Mouse (Mus musculus): ENCODE measurements around the gene Pacs2. TPM values are rescaled to one million over a fixed set of nuclear protein-coding genes. Genes with fewer than 3 reads are reported as not detected.
A peak's percentile ranks its signal among the peaks of the same experiment; 100 is the strongest.

Pacs2 gene
- total and polyA plus RNA-seq, 3 experiments = 29.8 to 69.7 (median 62.5) TPM

DNA sequence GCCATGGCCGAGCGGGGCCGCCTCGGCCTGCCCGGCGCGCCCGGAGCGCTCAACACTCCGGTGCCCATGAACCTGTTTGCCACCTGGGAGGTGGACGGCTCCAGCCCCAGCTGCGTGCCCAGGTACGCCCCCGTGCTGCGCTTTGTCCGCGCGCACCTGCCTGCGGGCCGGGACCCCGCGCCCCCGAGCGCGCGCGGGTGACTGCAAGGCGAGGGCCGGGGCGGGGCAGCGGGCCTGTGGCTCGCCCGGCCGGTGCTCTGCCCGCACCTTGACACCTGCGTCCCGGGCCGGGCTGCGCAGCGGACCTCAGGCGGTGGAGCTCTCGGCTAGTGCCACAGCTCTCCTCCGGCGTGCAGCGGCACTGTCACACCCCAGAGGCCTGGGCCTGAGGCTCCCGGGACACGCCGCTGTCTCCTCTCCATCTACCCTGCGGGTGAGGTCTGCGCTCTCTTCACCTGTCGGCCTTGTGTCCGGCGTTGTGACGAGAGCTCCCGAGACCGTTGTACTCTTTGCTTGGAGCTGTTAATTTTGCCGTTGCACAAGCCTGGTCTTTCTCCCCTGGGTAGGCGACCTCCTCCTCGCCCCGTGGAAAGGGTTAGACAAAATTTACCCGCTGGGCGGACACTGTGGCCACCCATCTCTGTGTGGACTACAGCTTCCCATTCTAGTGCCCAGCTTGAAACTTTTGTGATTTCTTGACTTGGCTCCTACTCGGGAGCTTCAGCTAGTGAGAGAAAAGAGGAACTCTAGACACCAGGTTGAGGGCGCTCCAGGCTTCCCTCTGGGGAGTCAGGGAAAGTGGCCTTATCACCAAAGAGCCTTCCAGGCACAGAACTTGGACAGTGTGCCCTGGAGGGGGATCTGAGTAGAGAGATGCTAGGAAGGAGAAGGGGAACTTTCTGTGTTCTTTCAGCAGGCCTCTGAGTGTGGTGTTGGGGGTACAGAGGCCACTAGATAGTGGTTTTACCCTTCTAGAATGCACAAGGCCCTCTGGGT, 551 bp downstream of the Pacs2 start:
- H3K27me3 ChIP-seq (ENCODE audit: control insufficient read depth in 1 of 2, insufficient read depth in 2 of 2, low read length in 2 of 2) = no peaks in the 10 kb centered on the region
- H3K4me3 ChIP-seq (ENCODE audit: control insufficient read depth in 1 of 2, insufficient read depth in 1 of 2, low read depth in 2 of 2, low read length in 2 of 2) = peak overlapping the region; percentile 60 to 76
- peaks cover 16 to 41% of the 10 kb centered on the region in 2 experiments for H3K4me1 ChIP-seq (ENCODE audit: control insufficient read depth in 1 of 2, insufficient read depth in 2 of 2, low read length in 2 of 2)
- H3K79me2 ChIP-seq (ENCODE audit: control insufficient read depth, insufficient read depth, low read length, poor library complexity) = peaks cover 31% of the 10 kb centered on the region
- peak; percentile 96 for DNase-seq (ENCODE audit: low read depth, low spot score)
- H3K9me3 ChIP-seq (replicated peaks; ENCODE audit: insufficient read depth, low read length) = no peaks in the 10 kb centered on the region
- peak overlapping the region; percentile 57 for H3K27ac ChIP-seq (ENCODE audit: control insufficient read depth, low read depth, low read length)
- peak overlapping the region; percentile 78 for H3K9ac ChIP-seq (ENCODE audit: control insufficient read depth, low read depth, low read length, poor library complexity, severe bottlenecking)
- peaks cover 0 to 22% of the 10 kb centered on the region in 2 experiments; a peak in 2 of 4 replicates for H3K36me3 ChIP-seq (ENCODE audit: control insufficient read depth in 1 of 2, insufficient read depth in 2 of 2, low read length in 2 of 2)
- TF ChIP-seq TCF12 (IDR thresholded peaks at IDR 0.05; ENCODE audit: low read depth, low read length) = peak; percentile 47; the same call in 1 of the 2 replicates
- peak; percentile 86 for TF ChIP-seq GATA1 (IDR thresholded peaks at IDR 0.05; ENCODE audit: low read depth, low read length)
- TF ChIP-seq SIN3A (IDR thresholded peaks at IDR 0.05; ENCODE audit: low read length) = peak; percentile 86
- peak; percentile 94 for TF ChIP-seq RCOR1 (IDR thresholded peaks at IDR 0.05; ENCODE audit: low read depth, low read length)
- peak; percentile 65 for TF ChIP-seq TAL1 (IDR thresholded peaks at IDR 0.05; ENCODE audit: low read length)
- no peak for TF ChIP-seq MAFK (IDR thresholded peaks at IDR 0.05; ENCODE audit: borderline replicate concordance, low read depth, low read length)
- no peak for TF ChIP-seq E2F4 (IDR thresholded peaks at IDR 0.05; ENCODE audit: borderline replicate concordance, low read depth, low read length)
- 0 out of 2 replicates have a peak, but pooled peaks have one; percentile 10 for TF ChIP-seq ELF1 (IDR thresholded peaks at IDR 0.05; ENCODE audit: low read depth, low read length)
- TF ChIP-seq CTCF (IDR thresholded peaks at IDR 0.05 in 2 of 3, conservative IDR thresholded peaks at IDR 0.05 in 1 of 3; ENCODE audit: control insufficient read depth in 1 of 3, insufficient read depth in 1 of 3, low read depth in 2 of 3, low read length in 3 of 3, poor library complexity in 1 of 3, severe bottlenecking in 1 of 3) = peak in 2 of 3 experiments; percentile 32 to 48; a peak in 2 of 6 replicates
- no peak for TF ChIP-seq NRF1 (IDR thresholded peaks at IDR 0.05; ENCODE audit: insufficient read depth, low read depth, low read length, poor library complexity, severe bottlenecking)
- TF ChIP-seq CHD2 (IDR thresholded peaks at IDR 0.05; ENCODE audit: low read length) = no peak; the same call in 1 of the 2 replicates
- no peak; the same call in 1 of the 2 replicates for TF ChIP-seq UBTF (IDR thresholded peaks at IDR 0.05; ENCODE audit: borderline replicate concordance, insufficient read depth, low read depth, low read length)
- TF ChIP-seq MXI1 (IDR thresholded peaks at IDR 0.05; ENCODE audit: low read depth, low read length) = peak; percentile 66
- peak; percentile 62; the same call in 1 of the 2 replicates for TF ChIP-seq MYC (IDR thresholded peaks at IDR 0.05; ENCODE audit: low read depth, low read length)
- no peak for TF ChIP-seq ZKSCAN1 (IDR thresholded peaks at IDR 0.05; ENCODE audit: low read depth, low read length)
- TF ChIP-seq ZNF384 (IDR thresholded peaks at IDR 0.05; ENCODE audit: low read depth, low read length) = no peak
- TF ChIP-seq BHLHE40 (IDR thresholded peaks at IDR 0.05; ENCODE audit: borderline replicate concordance, low read depth, low read length) = no peak
- TF ChIP-seq ETS1 (IDR thresholded peaks at IDR 0.05; ENCODE audit: low read depth, low read length) = peak; percentile 62
- peak in 1 of 2 experiments; percentile 16; a peak in 1 of 4 replicates for TF ChIP-seq POLR2A (IDR thresholded peaks at IDR 0.05; ENCODE audit: control insufficient read depth in 1 of 2, insufficient read depth in 1 of 2, low read depth in 1 of 2, low read length in 2 of 2, poor library complexity in 1 of 2)
- TF ChIP-seq MEF2A (IDR thresholded peaks at IDR 0.05; ENCODE audit: extremely low read depth, insufficient replicate concordance, low read depth, low read length, poor library complexity, severe bottlenecking) = no peak; the same call in 1 of the 2 replicates
- no peak for TF ChIP-seq CHD1 (IDR thresholded peaks at IDR 0.05; ENCODE audit: low read depth, low read length)
- TF ChIP-seq ZMIZ1 (IDR thresholded peaks at IDR 0.05; ENCODE audit: low read depth, low read length) = 0 out of 2 replicates have a peak, but pooled peaks have one; percentile 8
- TF ChIP-seq HCFC1 (IDR thresholded peaks at IDR 0.05; ENCODE audit: low read depth, low read length) = no peak
- no peak for TF ChIP-seq GABPA (IDR thresholded peaks at IDR 0.05; ENCODE audit: low read depth, low read length)
- TF ChIP-seq KAT2A (conservative IDR thresholded peaks at IDR 0.05; ENCODE audit: low read depth, low read length) = no peak
- TF ChIP-seq MAZ (IDR thresholded peaks at IDR 0.05; ENCODE audit: low read depth, low read length) = peak; percentile 45; the same call in 1 of the 2 replicates
- TF ChIP-seq SMC3 (IDR thresholded peaks at IDR 0.05; ENCODE audit: low read depth, low read length) = peak; percentile 29; the same call in 1 of the 2 replicates
- no peak for TF ChIP-seq USF2 (IDR thresholded peaks at IDR 0.05; ENCODE audit: borderline replicate concordance in 1 of 2, insufficient read depth in 1 of 2, low read depth in 1 of 2, low read length in 2 of 2)
- peak in 1 of 2 experiments; percentile 85 for TF ChIP-seq EP300 (IDR thresholded peaks at IDR 0.05; ENCODE audit: low read depth in 1 of 2, low read length in 2 of 2)
- TF ChIP-seq USF1 (IDR thresholded peaks at IDR 0.05; ENCODE audit: low read depth, low read length) = 0 out of 2 replicates have a peak, but pooled peaks have one; percentile 6
- peak; percentile 19 for TF ChIP-seq RAD21 (IDR thresholded peaks at IDR 0.05; ENCODE audit: low read depth, low read length)
- TF ChIP-seq MAX (IDR thresholded peaks at IDR 0.05; ENCODE audit: low read length) = no peak; the same call in 1 of the 2 replicates
- TF ChIP-seq POLR2AphosphoS2 (IDR thresholded peaks at IDR 0.05; ENCODE audit: low read length) = no peak; the same call in 1 of the 2 replicates

All from MEL (cell line).